Mouse (Mus musculus) adrenal gland, adult 18-20 months (tissue): Measurements from ENCODE around the gene 4933425L06Rik. TPM values are rescaled to one million over a fixed set of nuclear protein-coding genes. Genes with fewer than 3 reads are reported as not detected.

Source experiments
- DNase-seq, 2 experiments: peaks; one replicate each; pipeline ENCODE4 v3.0.0; 2021 to 2022; ENCODE audit warnings: low spot score in 2 of 2
- total RNA-seq, 2 experiments: library from RNA; stranded (reverse); gene quantifications; 1 replicate in 1 of 2; 2 replicates in 1 of 2; pipeline ENCODE4 v1.2.3; 2021

Gene 4933425L06Rik
- total RNA-seq, 2 experiments from 2014 or later = not detected

DNA sequence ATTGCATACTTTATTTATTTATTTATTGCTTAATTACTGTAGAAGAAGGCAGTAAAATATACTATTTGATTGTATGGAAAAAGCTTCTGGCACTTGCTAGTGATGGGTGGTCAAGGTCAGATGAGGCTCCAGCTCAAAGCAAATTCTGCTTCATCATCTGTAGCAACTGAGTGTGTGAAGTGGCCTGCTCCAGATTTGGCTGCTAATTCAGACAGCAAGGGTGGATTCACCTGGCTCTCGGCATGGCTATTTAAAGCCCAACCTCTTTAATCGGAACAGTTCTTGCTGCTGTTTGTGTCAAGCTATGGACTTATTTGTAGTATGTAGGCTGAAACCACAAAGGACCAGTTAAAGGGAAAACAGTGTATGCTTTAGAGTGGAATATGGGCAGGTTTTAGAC is 50.9 kb downstream of the 4933425L06Rik start:
- DNase-seq = no peak

DNA sequence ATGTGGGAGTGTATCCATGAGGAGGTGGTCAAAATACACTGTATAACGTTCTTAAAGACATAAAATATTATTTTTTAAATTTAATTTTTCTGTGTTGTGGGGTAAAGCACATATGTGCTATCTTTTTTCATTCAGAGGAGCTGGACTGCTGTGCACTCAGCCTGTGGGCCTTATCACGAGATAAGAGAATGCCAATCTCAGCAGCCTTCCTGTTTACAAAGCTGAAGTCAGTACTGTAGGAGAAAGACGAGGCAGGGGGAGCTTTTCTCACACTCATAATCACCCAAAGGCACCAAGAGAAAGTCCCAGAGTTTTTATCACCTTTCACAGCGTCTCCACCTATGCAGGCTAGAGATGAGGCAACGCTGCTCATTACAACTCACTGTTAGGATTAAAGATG is 52.5 kb downstream of the 4933425L06Rik start:
- DNase-seq = no peak

DNA sequence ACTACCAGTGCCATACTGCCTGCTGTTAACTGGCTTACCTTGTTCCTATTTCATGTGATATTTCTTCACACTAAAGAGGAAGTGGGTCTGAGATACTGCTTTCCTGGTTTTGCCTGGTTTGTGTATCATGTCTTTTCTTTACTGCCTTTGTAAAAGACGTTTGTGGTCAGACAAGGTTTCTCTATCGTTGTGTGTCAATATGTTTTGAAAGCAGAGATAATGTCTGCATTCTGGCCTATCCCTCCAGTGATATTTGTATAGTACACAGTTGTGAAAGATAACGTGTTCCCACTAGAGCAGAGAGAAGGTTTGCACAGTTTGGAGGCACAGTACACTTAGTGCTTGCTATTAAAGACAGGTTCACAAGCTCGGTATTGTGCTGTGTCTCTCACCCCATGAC is 58.0 kb downstream of the 4933425L06Rik start:
- DNase-seq = no peak

DNA sequence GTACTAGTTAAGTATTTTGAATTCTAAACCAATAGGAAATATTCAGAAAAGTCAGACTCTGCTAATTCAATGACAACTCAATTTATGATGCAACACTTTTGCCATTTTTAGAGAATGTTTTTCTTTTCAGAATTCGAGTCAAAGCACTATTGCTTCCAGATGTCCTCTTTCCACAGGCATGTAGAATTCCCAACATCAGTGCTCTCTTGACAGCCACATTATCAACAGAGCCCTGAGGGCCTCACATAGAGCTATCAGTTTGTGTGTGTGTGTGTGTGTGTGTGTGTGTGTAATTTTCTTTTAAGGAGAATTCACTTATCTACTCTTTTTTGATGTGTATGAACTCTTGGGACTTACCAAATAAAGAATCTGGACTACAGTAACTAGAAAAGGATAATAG is 64.9 kb downstream of the 4933425L06Rik start:
- no peak for DNase-seq

DNA sequence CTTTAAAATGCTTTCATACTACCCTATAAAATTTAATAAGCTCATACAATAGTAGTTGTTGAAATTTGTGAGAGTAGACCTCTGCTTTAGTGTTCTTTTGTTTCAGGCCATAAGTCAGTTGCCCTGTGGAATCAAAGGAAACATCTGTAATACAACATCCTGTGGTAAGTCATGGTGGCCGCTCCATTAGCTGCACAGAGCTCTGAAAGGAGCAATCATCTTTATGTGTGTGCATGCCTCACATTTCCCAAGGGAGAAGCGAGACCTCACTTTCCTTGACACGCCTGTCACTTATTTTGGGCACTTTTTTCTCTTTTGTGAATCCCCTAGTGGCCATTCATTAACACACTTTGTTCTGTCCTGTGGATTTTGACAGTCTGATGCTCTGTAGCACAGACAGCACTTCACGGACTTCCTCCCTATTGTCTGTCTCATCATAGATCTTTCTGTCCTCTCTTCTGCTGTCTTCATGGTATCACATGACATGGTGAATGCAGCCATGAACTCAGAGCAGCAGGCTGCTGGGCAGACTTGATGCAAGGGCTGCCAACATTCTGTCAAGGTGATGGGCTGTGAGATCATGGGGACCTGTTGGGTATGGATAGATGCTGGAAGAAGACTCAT is 66.0 kb downstream of the 4933425L06Rik start:
- no peak for DNase-seq

DNA sequence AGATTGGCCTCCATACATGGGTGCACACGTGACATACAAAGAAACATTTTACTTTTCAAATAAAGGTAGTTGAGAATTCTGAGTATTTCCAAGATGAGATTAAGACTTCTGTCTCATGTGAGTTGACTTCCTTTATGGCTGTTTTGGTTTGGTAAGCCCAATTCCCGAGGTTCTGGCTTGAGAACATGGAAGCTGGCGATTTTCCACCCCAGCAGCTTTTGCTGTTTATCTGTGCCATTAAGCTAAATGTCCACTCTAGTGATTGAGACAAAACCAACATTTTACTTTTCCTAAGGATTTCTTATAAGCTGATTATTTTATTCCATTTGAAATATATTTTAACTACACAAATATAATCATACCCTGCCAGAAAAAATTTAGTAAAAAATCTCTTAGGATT is 68.1 kb downstream of the 4933425L06Rik start:
- no peak for DNase-seq

DNA sequence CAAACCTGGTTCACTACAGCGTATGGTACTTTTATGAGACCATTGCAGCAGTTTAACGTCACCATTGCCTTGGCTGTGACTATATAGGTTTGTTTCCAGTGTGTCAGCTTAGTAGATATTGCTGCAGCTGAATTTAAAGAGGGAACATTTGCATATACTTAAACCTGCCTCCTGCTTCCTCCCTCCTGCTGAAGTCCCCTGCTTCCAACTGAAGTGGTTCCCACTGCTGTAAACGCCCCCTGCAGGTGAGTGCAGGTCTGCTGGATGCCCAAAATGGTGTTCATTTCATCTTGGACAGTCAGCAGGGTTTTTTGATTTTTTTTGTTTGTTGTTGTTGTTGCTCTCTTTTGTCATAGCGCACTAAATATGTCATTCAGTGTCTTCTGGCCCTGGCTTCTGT is 72.0 kb downstream of the 4933425L06Rik start:
- DNase-seq = no peak

DNA sequence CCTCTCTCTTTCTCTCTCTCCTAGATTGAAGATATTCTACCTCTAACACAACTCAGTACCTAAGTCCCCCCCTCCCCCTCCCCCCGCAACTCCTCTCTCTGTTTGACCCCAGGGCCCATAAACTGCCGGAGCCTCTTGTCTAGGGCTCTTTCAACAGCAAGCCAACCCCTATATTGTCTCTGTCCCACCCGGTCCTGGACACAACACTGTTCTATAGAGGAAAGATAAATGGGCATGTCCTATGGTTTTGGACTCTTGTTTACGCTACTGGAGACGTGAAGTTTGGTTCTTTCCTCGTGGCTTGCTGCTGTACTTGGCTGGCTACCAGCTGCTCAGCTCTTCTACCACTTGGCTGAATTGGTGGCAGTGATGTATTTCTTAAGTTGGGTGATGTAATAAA is 83.5 kb downstream of the 4933425L06Rik start:
- DNase-seq = no peak

Other genes with a start within 250 kb of the 4933425L06Rik start
- not detected for gene Shisal2b, start 218.2 kb upstream of the 4933425L06Rik start, total RNA-seq
- gene Rgs7bp, start 27.2 kb upstream of the 4933425L06Rik start, total RNA-seq = 1 to 10 TPM; 1.3 to 2.2 TPM
- 10 to 100 TPM in 1 of 2 experiments, 1 to 10 TPM in 1; 6.5 to 18.4 TPM for gene Rnf180, start 212.7 kb downstream of the 4933425L06Rik start, total RNA-seq